Mouse (Mus musculus) spleen, postnatal 10 days (tissue): ENCODE measurements around the gene Foxd3.

Source experiments
- DNase-seq, 2 experiments: peaks; one replicate each; pipeline ENCODE4 v3.0.0; 2021 to 2022; ENCODE audit warnings: low spot score in 2 of 2

Foxd3 gene

DNA sequence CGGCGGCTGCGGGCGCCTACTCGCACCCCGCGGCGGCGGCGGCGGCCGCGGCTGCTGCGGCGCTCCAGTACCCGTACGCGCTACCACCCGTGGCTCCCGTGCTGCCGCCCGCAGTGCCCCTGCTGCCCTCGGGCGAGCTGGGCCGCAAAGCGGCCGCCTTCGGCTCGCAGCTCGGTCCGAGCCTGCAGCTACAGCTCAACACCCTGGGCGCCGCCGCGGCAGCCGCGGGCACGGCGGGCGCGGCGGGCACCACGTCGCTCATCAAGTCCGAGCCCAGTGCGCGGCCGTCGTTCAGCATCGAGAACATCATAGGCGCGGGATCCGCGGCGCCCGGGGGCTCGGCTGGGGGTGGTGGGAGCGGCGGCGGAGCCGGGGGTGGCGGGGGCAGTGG, 1.3 kb downstream of the Foxd3 start:
- no peak for DNase-seq

DNA sequence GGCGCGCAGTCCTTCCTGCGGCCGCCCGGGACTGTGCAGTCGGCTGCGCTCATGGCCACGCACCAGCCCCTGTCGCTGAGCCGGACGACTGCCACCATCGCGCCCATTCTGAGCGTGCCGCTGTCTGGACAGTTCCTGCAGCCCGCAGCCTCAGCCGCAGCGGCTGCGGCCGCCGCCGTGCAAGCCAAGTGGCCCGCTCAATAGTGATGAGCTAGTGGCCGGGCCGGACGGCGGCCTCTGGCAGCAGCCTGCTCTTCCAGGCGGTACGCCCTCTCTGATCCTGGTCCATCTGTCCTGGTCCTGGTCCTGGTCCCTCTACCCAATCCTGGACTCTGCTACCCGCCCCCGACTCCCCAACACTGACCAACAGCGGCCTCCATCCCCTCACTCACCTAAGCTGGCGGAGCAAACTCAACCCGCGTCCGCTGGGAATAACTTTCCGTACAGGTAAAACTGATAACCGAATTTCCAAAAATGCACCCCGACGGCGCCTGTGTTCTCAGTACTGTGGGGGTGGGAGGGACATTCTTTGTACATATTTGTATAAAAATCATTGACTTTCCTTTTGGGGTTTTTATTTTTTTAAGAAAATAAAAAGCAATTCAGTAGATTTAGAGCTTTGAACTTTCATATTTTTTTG, 1.9 kb downstream of the Foxd3 start:
- DNase-seq = no peak

DNA sequence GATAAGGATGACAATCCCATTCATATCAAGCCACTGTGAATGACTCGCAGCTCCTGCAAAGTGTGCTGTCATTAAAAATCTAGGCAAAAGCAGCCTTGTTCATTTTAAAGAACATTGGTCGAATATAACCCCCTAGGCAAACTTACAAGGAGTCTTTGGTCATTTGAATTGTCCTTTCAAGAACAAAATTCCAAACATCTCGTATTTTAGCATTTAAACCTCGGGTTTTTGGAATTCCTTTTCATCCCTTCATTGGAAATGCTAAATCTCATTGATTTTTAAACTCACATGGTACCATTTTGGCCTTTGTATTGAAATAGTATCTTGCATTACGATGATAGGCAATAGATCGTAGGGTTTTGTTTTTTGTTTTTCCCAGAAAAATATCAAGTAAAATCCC, 2.8 kb downstream of the Foxd3 start:
- DNase-seq = no peak

DNA sequence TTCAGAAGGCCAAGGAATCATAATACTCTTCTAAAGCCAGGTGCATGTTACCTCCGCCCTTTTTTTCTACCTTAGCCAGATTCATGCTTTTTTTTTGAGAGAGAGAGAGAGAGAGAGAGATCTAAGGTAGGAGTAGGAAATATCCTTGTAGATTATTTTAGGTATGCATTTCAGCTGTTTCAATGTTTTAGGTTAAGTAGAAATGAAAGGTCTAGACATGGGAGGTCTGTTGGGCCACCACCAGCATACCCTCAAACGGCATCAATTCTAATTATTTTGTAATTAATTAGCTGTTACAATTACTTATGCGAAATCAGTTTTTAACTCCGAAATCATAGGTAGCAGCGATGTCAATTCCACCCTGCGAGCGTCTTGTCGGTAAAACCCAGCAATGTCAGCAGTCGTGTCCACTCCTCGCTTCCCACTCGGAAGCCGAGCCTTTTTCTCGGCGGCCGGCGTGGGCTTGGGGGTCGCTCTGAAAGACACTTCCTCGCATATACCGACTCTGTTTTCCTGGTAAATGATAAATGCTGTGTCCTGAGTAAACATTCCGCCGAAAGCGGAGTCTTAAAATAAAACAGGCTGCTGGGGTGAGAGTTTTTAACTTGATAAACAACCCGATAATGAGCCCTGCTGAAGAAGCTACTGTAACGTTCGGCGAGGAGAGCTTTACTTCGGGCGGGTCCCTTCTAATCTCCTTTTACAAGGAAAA, 3.4 kb downstream of the Foxd3 start:
- no peak for DNase-seq

GRCm38 (mm10) chr4:99660073-99660611, 4.0 kb downstream of the Foxd3 start:
- DNase-seq = no peak

GRCm38 (mm10) chr4:99660981-99661380, 4.9 kb downstream of the Foxd3 start:
- DNase-seq = peak; percentile 30 to 69

GRCm38 (mm10) chr4:99661956-99662355, 5.9 kb downstream of the Foxd3 start:
- no peak for DNase-seq

- no peak for DNase-seq
These were observed 6.3 kb downstream of the Foxd3 start for GRCm38 (mm10) chr4:99662431-99662830.

GRCm38 (mm10) chr4:99662841-99663567, 6.9 kb downstream of the Foxd3 start:
- no peak for DNase-seq

DNA sequence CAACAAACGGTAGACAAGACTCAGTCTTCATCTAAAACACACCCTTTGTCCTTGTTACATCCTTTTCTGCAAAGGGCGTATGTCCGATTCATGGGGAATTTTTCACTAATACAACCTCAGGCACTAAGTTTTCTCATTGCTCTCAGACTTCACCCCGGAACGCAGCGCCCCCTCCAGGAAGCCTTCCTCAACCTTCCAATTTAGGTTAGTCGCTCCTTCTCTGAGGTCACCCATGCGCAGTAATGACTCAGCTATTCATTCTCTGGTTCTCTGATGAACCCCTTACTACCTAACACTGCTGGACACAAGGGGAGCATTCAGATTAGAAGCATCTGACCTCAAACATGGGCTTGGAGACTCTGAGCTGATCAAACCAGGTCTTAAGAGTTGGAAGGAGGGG, 7.6 kb downstream of the Foxd3 start:
- no peak for DNase-seq

DNA sequence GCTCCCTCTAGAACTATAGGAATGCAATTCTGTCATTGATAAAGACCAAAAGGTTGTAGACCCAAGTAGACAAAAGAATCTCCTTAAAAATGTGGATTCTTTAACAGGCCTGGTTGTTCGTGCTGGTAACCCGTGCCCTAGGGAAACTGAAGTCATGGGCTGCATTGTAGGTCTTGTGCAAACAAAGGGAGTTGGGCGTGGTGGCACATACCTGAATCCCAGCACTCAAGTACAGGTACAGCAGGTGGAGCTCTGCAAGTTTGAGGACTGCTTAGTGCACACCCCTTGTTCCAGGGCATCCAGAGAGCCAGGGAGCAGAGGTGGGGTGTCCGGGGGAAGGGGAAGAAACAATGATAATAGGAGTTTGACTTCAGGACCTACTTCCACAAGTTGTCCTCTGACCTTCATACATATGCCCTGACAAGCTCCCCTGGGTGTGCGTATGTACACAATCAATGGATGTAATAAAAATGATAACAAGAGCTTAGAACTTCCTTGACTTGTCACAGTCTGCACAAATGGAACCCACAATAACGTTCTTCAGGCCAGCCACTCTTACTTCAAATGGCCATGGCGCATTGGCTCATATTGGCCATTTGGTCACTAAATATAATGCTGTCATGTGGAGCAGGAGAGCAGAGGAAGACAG, 14.2 kb downstream of the Foxd3 start:
- no peak for DNase-seq

DNA sequence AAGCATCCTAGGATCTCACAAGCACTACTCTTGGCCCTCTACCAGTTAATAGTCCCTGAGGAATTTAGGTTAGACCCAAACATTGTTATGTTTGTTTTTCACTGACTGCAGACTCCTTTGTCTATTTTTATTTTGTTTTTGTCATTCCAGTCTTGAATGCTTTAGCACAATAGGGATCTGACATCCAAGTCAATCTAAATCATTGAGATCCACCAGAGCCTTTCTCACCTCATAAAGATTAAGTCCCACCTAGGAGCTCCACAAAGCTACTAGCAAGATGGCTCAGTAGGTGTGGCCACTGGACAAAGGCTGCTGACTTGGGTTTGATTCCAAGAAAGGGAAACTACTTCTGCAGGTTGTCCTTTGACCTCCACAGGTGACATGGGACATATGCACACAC, 19.1 kb downstream of the Foxd3 start:
- DNase-seq = no peak

- DNase-seq = no peak
These were observed 27.8 kb downstream of the Foxd3 start for GRCm38 (mm10) chr4:99683941-99684340.

DNA sequence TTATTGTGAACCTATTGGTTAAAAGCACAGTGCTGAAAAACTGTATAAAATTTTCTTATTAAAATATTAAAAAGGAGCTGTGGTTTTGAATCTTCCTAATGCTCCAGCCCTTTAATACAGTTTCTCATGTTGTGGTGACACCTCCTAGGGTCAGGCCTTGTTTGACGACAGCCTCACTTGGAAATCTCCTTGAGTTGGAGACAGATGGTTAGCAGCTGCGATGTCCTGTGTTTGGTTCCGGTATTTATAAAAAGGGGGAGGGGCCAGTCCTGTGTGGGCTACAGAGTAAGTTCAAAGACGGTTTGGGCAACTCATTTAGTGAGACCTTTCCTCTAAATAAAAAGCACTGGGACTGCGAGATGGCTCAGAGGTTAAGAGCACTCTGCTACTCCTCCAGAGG, 30.2 kb downstream of the Foxd3 start:
- DNase-seq = no peak
